In the genomic region with DNA sequence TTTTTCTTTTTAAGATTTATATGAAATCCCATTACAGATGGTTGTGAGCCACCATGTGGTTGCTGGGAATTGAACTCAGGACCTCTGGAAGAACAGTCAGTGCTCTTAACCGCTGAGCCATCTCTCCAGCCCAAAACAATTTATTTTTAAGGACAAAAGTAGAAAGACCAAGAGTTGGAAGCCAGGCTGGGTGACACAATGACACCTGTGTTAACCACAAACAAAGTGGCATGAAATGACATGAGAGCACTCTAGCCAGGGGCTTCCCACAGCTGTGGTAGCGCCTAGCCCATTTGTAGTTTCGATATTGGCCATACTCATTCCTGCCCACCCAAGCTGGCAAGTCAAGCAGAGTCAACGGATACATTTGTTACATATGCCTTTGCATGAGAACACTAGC, we compare ENCODE assay signal across 20 mouse cellular contexts. TPM values are rescaled to one million over a fixed set of nuclear protein-coding genes. Genes with fewer than 3 reads are reported as not detected.
DNase-seq lines count a peak whose midpoint lies in the region; ATAC-seq lines count a peak whose summit lies in the region.
"Had no signal": no experiment of that assay in that cellular context is flagged by ENCODE, and none has a peak within 500 bp of the region (broad histone marks: within the 10 kb centered on the region; RNA-seq: fewer than 3 reads in every experiment).

No protein-coding gene starts in this region.

- peak; percentile 34 for ATAC-seq in CD4-positive, CD25-positive, alpha-beta regulatory T cell, adult 4 months
- ATAC-seq: forebrain, embryonic 14.5 days; hindbrain, postnatal 0 days had no signal

- peak; percentile 60 to 67 for DNase-seq in spleen, postnatal 36 days (ENCODE audit: low spot score in 2 of 2)
- no peak for DNase-seq in spleen, adult 12 weeks (ENCODE audit: low spot score)
- DNase-seq in induced T-regulatory cell, adult 2 months (ENCODE audit: low read depth) = peak; percentile 88
- peak; percentile 22 for DNase-seq in thymus, postnatal 14 days
- DNase-seq in adrenal gland, postnatal 10 days = no peak
- DNase-seq in left cerebral cortex, postnatal 14 days (ENCODE audit: low spot score in 2 of 2) = no peak
- DNase-seq in cerebellum, postnatal 10 days = no peak
- DNase-seq: adrenal gland, adult 8-10 months; cerebellum, adult 9-10 months; gastrocnemius, postnatal 25 days; kidney, adult 18-20 months; kidney, postnatal 10 days; layer of hippocampus, adult 9-11 months; lung, adult 18-20 months; lung, postnatal 14 days; midbrain, embryonic 14.5 days; right cerebral cortex, adult 18-20 months had no signal

- intact Hi-C loops in left cerebral cortex, postnatal 14 days (cut with DNase I) = no loop called here

RNA-seq across cellular contexts. Expression of gene Dennd4a, which starts 13.7 kb away (rescaled TPM):
- polyA plus RNA-seq in CD4-positive, CD25-positive, alpha-beta regulatory T cell, adult 4 months (2017; shearing (Covaris generic)) = 10 to 100 TPM; 22.1 to 25.3 TPM
- 10 to 100 TPM; 16.8 to 18.9 TPM for total RNA-seq in adrenal gland, postnatal 10 days (2021)
- total RNA-seq in left cerebral cortex, postnatal 14 days (2021) = 10 to 100 TPM; 61.8 to 68.9 TPM

RNA-seq across cellular contexts. Expression of gene Rab11a, which starts 59.8 kb away (rescaled TPM):
- 100 to 1,000 TPM; 166 to 218 TPM for polyA plus RNA-seq in CD4-positive, CD25-positive, alpha-beta regulatory T cell, adult 4 months (2017; shearing (Covaris generic))
- total RNA-seq in adrenal gland, postnatal 10 days (2021) = 100 to 1,000 TPM; 258 to 267 TPM
- total RNA-seq in left cerebral cortex, postnatal 14 days (2021) = 100 to 1,000 TPM; 296 to 301 TPM

Comparison
In these comparisons a context has a peak if more than half of its experiments do, and no peak if none do; other contexts are left out.
1. DNase-seq: peak in spleen, postnatal 36 days (2 of 2), induced T-regulatory cell, adult 2 months (single experiment) and thymus, postnatal 14 days (single experiment); none in spleen, adult 12 weeks (single experiment), adrenal gland, postnatal 10 days (single experiment), left cerebral cortex, postnatal 14 days (0 of 2) and cerebellum, postnatal 10 days (0 of 2).